Mouse (Mus musculus) MEL (cell line): Measurements from ENCODE around the gene Cysrt1.

Experiments used
- CHD1 ChIP-seq: IDR thresholded peaks from 2 replicates; pipeline ENCODE4 v1.6.1; 2012; ENCODE audit warnings: low read depth, mild to moderate bottlenecking, inconsistent platforms, low read length, improper control_type of control experiment
- CTCF ChIP-seq, 3 experiments: IDR thresholded peaks in 2 of 3; conservative IDR thresholded peaks in 1 of 3; 2 replicates each; pipeline ENCODE4 v1.5.1; 2011 to 2012; ENCODE audit warnings: low read length in 3 of 3, low read depth in 2 of 3, mild to moderate bottlenecking in 2 of 3, improper control_type of control experiment in 1 of 3, inconsistent platforms in 1 of 3, mixed read lengths in 1 of 3, moderate library complexity in 1 of 3; ENCODE audit not compliant: control insufficient read depth in 1 of 3, insufficient read depth in 1 of 3, poor library complexity in 1 of 3, severe bottlenecking in 1 of 3
- EP300 ChIP-seq, 2 experiments: IDR thresholded peaks; 2 replicates each; pipeline ENCODE4 v1.6.1; 2011; ENCODE audit warnings: improper control_type of control experiment in 2 of 2, low read length in 2 of 2, low read depth in 1 of 2, mild to moderate bottlenecking in 1 of 2
- GABPA ChIP-seq: IDR thresholded peaks from 2 replicates; pipeline ENCODE4 v1.6.1; 2012; ENCODE audit warnings: low read depth, mild to moderate bottlenecking, inconsistent platforms, low read length, improper control_type of control experiment, moderate library complexity
- JUND ChIP-seq: IDR thresholded peaks from 2 replicates; pipeline ENCODE4 v1.6.1; 2011; ENCODE audit warnings: low read depth, mild to moderate bottlenecking, improper control_type of control experiment, low read length
- MAFK ChIP-seq: IDR thresholded peaks from 2 replicates; pipeline ENCODE4 v1.6.1; 2011; ENCODE audit warnings: low read depth, mild to moderate bottlenecking, low read length, improper control_type of control experiment, borderline replicate concordance
- MYC ChIP-seq: IDR thresholded peaks from 2 replicates; pipeline ENCODE4 v1.6.1; 2011; ENCODE audit warnings: low read depth, mild to moderate bottlenecking, low read length, improper control_type of control experiment, moderate library complexity
- POLR2A ChIP-seq, 2 experiments: IDR thresholded peaks; 2 replicates each; pipeline ENCODE4 v1.6.1; 2011 to 2012; ENCODE audit warnings: low read length in 2 of 2, mild to moderate bottlenecking in 2 of 2, control low read depth in 1 of 2, improper control_type of control experiment in 1 of 2, low read depth in 1 of 2, moderate library complexity in 1 of 2; ENCODE audit not compliant: control insufficient read depth in 1 of 2, insufficient read depth in 1 of 2, poor library complexity in 1 of 2
- POLR2AphosphoS2 ChIP-seq: IDR thresholded peaks from 2 replicates; pipeline ENCODE4 v1.6.1; 2011; ENCODE audit warnings: low read length, improper control_type of control experiment
- POLR2AphosphoS5 ChIP-seq: IDR thresholded peaks from 2 replicates; pipeline ENCODE4 v1.6.1; 2012; ENCODE audit warnings: low read depth, borderline replicate concordance, mild to moderate bottlenecking, inconsistent platforms, low read length, moderate library complexity, mixed read lengths
- UBTF ChIP-seq: IDR thresholded peaks from 2 replicates; pipeline ENCODE4 v1.6.1; 2012; ENCODE audit warnings: low read depth, mild to moderate bottlenecking, inconsistent platforms, low read length, improper control_type of control experiment, moderate library complexity, borderline replicate concordance; ENCODE audit not compliant: insufficient read depth
- USF1 ChIP-seq: IDR thresholded peaks from 2 replicates; pipeline ENCODE4 v1.6.1; 2014; ENCODE audit warnings: low read depth, mild to moderate bottlenecking, inconsistent platforms, low read length, improper control_type of control experiment, moderate library complexity

- TF ChIP-seq CTCF (IDR thresholded peaks at IDR 0.05 in 2 of 3, conservative IDR thresholded peaks at IDR 0.05 in 1 of 3; ENCODE audit: control insufficient read depth in 1 of 3, insufficient read depth in 1 of 3, low read depth in 2 of 3, low read length in 3 of 3, poor library complexity in 1 of 3, severe bottlenecking in 1 of 3) (no peak), POLR2A (IDR thresholded peaks at IDR 0.05; ENCODE audit: control insufficient read depth in 1 of 2, insufficient read depth in 1 of 2, low read depth in 1 of 2, low read length in 2 of 2, poor library complexity in 1 of 2) (no peak), EP300 (IDR thresholded peaks at IDR 0.05; ENCODE audit: low read depth in 1 of 2, low read length in 2 of 2) (no peak), UBTF (no peak; the same call in 1 of the 2 replicates), MAFK (no peak), POLR2AphosphoS2 (no peak), POLR2AphosphoS5 (no peak), MYC (peak; percentile 57; the same call in 1 of the 2 replicates), USF1 (0 out of 2 replicates have a peak, but pooled peaks have one; percentile 10), CHD1 (no peak), JUND (no peak), GABPA (no peak)
These were observed 845 bp downstream of the Cysrt1 start for GRCm38 (mm10) chr2:25241438-25241775.
